Mouse (Mus musculus): Measurements from ENCODE around the gene Tmem63c.

Tmem63c gene

DNA sequence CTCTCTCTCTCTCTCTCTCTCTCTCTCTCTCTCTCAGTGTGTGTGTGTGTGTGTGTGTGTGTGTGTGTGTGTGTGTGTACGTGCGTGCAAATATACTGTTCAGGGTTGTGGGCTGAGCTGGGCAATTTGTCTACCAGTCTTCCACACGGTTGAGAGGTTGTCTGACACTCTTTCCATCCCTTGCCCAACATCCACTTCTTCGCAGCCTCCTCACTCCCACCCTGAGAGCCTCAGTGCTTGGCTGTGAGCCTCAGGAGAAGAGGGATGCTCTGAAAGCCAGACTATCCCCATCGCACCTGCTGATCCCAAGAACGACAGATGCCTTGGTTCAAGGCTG is 20.3 kb upstream of the Tmem63c start:
- no peak for DNase-seq (ENCODE audit: low read depth)

DNA sequence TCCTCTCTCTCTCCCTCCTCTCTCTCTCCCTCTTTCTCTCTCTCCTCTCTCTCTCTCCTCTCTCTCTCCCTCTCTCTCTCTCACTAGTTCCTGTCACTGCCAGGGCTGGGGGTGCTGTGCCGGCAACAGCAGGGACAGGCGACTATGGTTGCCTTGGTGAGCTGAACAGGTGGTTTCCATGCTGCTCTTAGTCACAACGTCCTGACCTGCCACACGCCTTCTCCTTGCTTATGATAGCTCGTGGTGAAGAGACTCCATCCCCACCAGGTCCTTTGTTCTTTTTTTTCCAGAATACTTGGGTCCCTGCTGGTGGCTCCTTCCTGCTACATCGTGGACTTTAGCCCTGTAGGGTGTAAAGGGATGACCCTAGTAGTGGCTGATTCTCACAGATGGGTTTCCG is 18.9 kb upstream of the Tmem63c start:
- no peak for DNase-seq (ENCODE audit: low read depth)

DNA sequence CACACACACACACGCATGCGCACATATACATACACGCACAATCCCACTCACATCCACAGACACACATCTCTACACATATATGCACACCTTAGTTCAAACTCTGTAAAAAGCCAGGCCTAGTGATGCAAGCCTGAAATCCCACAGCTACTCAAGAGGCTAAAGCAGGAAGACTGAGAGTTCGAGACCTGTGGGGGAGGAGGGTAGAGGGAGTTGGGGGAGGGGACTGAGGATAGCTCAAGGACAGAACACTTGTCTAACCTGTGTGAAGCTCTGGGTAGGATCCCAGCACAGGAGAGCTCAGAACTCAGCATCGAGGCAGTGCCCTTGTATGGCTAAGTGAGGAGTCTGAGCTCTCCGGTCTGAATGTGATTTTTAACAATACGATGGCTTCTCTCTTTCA is 18.3 kb upstream of the Tmem63c start:
- DNase-seq (ENCODE audit: low read depth): no peak

DNA sequence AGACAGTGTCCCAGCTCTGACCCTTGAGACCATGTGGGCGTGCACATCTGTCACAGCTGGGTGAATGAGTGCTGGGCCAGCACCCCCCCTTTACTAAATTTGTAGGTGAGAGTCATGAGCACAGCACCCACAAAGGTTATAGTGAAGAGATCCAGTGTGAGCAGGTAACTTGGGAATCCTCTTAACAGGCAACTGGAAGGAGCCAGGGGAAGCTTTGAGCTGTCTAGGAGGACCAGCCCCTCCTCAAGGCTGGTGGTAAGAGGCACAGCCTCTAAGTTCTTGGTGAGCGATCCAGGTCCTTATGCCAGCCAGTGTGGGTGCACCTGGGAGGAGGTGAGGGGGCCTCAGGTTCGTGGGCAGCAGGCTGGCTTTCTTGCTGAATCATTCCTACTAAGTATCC is 17.5 kb upstream of the Tmem63c start:
- no peak for DNase-seq (ENCODE audit: low read depth)

- DNase-seq (ENCODE audit: low read depth): no peak
These were observed 16.5 kb upstream of the Tmem63c start for GRCm38 (mm10) chr12:87004596-87004995.

- DNase-seq (ENCODE audit: low read depth): peak; percentile 39
These were observed 4.1 kb upstream of the Tmem63c start for GRCm38 (mm10) chr12:87017041-87017440.

DNA sequence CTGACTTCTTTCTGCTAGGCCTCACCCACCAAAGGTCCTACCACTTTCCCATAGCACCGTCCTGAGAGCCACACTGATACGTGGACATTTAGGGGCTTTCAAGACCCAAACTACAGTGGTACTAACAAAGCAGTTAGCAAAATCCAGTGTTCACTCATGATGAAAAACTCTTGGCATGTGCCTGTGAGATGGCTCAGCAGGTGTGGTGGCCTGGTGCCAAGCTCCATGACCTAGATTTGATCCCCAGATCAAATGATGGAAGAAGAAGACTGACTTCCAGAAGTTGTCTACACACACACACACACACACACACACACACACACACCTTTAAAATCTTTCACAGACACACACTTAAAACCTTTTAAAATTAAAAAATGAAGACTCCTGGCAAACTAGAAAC is 2.4 kb upstream of the Tmem63c start:
- no peak for DNase-seq (ENCODE audit: low read depth)

DNA sequence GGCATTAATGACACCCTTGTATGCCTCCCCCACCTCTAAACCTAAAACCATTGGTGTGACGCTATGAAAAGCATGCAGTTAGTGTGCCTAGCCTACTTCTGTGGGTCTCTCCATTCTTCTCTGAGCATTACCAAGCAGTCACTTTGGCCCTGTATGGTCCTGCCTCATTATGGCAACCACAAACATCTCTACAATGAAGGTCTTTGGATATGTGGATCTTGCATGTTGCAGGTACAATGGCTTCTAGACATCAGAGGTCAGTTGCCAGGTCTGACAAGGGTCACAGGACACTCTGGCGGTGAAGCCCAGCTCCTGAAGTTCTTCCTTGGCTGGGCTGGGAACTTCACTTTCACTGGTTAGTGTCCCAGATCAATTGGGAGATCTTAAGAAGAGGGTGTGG is 866 bp downstream of the Tmem63c start:
- no peak for DNase-seq (ENCODE audit: low read depth)

DNA sequence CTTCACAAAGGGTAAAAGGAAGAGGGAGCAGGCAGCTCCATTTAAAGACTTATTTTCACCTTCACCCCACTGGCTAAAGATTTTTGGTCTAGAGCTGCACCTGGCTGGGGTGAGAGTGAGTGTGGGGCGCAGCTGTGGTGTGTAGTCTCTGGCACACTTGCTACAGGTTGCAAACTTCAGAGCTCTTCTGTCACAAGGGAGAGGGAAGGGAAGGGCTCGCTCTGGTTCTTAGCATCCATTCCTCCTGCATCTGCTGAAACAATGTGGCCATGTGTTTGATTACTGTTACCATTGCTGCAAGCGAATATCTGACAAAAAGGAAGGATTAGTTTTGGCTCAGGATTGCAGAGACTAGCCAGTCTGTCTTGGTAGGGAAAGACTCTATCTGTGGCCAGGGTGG is 2.3 kb downstream of the Tmem63c start:
- DNase-seq (ENCODE audit: low read depth): no peak

- DNase-seq (ENCODE audit: low read depth): no peak
These were observed 5.2 kb downstream of the Tmem63c start for GRCm38 (mm10) chr12:87026109-87026870.

DNA sequence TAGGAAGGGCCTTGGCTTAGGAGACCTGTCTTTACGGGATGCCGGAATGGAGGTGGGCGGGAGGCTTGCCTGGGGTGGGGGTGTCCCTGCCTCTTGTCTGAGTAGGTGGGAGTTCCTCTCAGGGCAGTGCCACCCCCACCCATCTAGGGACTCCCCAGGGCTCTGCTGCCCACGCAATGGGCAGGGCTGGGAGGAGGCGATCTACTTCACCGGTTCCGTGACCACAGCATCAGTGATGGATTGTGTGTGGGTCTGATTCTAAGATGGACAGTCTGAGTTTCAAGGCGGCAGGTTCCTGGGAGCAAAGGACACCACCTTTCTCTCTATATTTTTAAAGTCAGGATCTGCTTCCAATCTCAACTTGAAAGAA is 5.7 kb downstream of the Tmem63c start:
- no peak for DNase-seq (ENCODE audit: low read depth)

GRCm38 (mm10) chr12:87027391-87027790 is 6.3 kb downstream of the Tmem63c start:
- no peak for DNase-seq (ENCODE audit: low read depth)

- DNase-seq (ENCODE audit: low read depth): no peak
These were observed 6.9 kb downstream of the Tmem63c start for GRCm38 (mm10) chr12:87028068-87028467.

GRCm38 (mm10) chr12:87029251-87029976 is 8.3 kb downstream of the Tmem63c start:
- no peak for DNase-seq (ENCODE audit: low read depth)

DNA sequence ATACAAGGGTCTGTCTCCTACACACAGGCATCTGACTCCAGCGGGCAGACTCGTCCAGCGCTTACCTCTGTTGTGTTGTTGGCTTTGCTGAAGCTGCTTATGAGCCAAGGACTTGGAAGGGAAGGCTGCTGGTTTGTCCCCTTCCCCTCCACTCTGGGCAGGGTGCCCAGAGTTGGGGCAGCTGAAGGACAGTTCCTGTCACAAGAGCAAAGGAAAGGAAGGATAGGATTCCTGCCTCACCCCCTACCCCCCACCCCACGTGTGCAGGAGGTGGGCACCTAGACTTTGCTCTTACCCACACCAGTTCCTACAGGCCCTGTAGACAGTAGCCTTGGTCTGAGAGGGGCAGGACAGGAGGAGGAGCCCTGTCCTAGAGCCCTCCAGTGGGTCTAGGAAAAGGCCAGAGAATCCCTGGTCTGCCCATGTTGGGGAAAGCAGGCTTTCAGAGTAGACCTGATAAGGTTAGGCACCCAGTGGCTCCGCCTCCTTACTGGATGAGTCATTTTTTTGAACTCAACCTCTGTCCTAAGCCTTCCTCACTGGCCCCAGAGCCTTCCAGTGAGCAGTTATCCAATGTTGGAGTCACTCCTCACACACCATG is 10.1 kb downstream of the Tmem63c start:
- DNase-seq (ENCODE audit: low read depth): peak; percentile 15

- no peak for DNase-seq (ENCODE audit: low read depth)
These were observed 15.5 kb downstream of the Tmem63c start for GRCm38 (mm10) chr12:87036631-87037030.

- peak; percentile 35 for DNase-seq (ENCODE audit: low read depth)
These were observed 19.0 kb downstream of the Tmem63c start for GRCm38 (mm10) chr12:87040166-87040565.

DNA sequence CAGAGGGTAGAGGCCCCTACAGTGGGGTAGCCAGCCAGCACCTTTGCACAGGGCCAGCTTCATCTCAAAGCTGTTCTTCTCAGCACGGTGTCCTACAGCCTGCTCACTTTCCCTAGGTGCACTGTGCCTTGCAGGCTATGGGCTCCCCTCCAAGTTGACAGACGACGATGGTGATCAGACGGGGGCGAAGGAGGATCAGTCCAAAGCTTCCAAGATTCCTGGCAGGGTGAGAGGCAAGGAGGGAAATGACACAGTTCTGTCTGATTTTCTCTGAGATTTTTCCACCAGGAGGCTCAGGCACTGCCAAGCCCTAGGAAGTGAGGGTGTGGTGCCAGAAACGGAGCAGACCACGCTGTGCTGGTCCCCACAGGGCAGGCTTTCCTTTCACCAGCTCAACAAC is 19.7 kb downstream of the Tmem63c start:
- DNase-seq (ENCODE audit: low read depth): no peak

- no peak for DNase-seq (ENCODE audit: low read depth)
These were observed 21.3 kb downstream of the Tmem63c start for GRCm38 (mm10) chr12:87042456-87042855.

GRCm38 (mm10) chr12:87043221-87043620 is 22.1 kb downstream of the Tmem63c start:
- no peak for DNase-seq (ENCODE audit: low read depth)

- DNase-seq (ENCODE audit: low read depth): no peak
These were observed 23.6 kb downstream of the Tmem63c start for GRCm38 (mm10) chr12:87044711-87045110.

DNA sequence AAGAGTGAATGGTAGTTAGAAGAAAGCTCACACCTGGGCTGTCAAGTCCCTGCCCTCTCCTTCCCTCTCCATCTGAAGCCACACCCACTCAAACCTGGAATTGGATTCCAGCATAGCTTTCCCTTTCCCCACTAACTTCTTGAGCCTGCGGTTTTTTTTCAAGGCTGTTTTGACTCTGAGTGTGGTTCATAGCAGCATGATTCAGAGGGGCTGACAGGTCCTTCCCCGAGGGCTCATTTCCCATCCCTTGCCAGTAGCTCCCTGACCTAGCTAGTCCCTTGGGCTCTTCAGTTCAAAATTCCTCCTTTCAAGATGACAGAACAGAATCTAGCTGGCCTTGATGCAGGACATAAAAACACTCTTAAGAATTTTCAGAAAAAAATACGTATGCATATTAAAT is 26.4 kb downstream of the Tmem63c start:
- DNase-seq (ENCODE audit: low read depth): no peak

GRCm38 (mm10) chr12:87052661-87053321 is 31.7 kb downstream of the Tmem63c start:
- peak; percentile 62 for DNase-seq (ENCODE audit: low read depth)

Data from 416B (cell line).